Mouse (Mus musculus) forebrain, embryonic 11.5 days (tissue): Measurements from ENCODE around the gene Cntn5. TPM values are rescaled to one million over a fixed set of nuclear protein-coding genes. Genes with fewer than 3 reads are reported as not detected.

ENCODE experiments used
- ATAC-seq: fragments of 200-750 bp; cut with Nextera tagmentation; replicated peaks from 2 replicates; pipeline ENCODE4 v1.8.0; 2017; ENCODE audit warnings: moderate TSS enrichment; ENCODE audit not compliant: low FRiP score
- DNase-seq: peaks from one replicate; pipeline ENCODE4 v3.0.0-alpha.2; 2017; ENCODE audit warnings: low spot score
- H3K27ac ChIP-seq: fragments of 300-500 bp; sonication (generic); 2 replicates; pipeline ENCODE4 v1.5.1; 2014; ENCODE audit warnings: low read depth, low read length
- H3K27me3 ChIP-seq: fragments of 300-500 bp; sonication (generic); 2 replicates; pipeline ENCODE4 v1.6.1; 2014; ENCODE audit warnings: mild to moderate bottlenecking, low read length, mixed read lengths; ENCODE audit not compliant: control insufficient read depth, insufficient read depth
- H3K36me3 ChIP-seq: fragments of 300-500 bp; sonication (generic); 2 replicates; pipeline ENCODE4 v1.6.1; 2014; ENCODE audit warnings: mild to moderate bottlenecking, low read length, moderate library complexity, mixed read lengths; ENCODE audit not compliant: control insufficient read depth, insufficient read depth
- H3K4me1 ChIP-seq: fragments of 300-500 bp; sonication (generic); replicated peaks from 2 replicates; pipeline ENCODE4 v1.6.1; 2014; ENCODE audit warnings: low read length, mixed read lengths; ENCODE audit not compliant: control insufficient read depth, insufficient read depth
- H3K4me2 ChIP-seq: fragments of 300-500 bp; sonication (generic); 2 replicates; pipeline ENCODE4 v1.6.1; 2014; ENCODE audit warnings: low read depth, mild to moderate bottlenecking, low read length, moderate library complexity, mixed read lengths; ENCODE audit not compliant: severe bottlenecking
- H3K4me3 ChIP-seq: fragments of 300-500 bp; sonication (generic); 2 replicates; pipeline ENCODE4 v1.5.1; 2014; ENCODE audit warnings: low read depth, low read length
- H3K9ac ChIP-seq: fragments of 300-500 bp; sonication (generic); 2 replicates; pipeline ENCODE4 v1.6.1; 2014; ENCODE audit warnings: low read length
- H3K9me3 ChIP-seq: fragments of 300-500 bp; sonication (generic); 2 replicates; pipeline ENCODE4 v1.6.1; 2016; ENCODE audit warnings: low read length, mixed read lengths; ENCODE audit not compliant: control insufficient read depth
- WGBS: fragments of 180-500 bp; shearing (Covaris S2); extraction: QIAGEN DNeasy Blood & Tissue Kit; methylation state at CpG from one replicate; pipeline ENCODE4 v1.1.7; 2014; 5-methylcytosine and 5-hydroxymethylcytosine counted together
- polyA plus RNA-seq: library from polyadenylated mRNA; unstranded; fragments of >200 nt; fragmentation: Nextera tagmentation; extraction: Ambion mirVana; gene quantifications from 2 replicates; pipeline ENCODE4 v1.2.1, GENCODE M21; 2014

Cntn5 gene
- polyA plus RNA-seq, 1 experiment from 2014 or later, result 2.4 TPM

GRCm38 (mm10) chr9:10797158-10797557 is 107.4 kb downstream of the Cntn5 start:
- ATAC-seq (no peak), DNase-seq (no peak)
- Histone ChIP-seq H3K27ac (no peak overlapping the region), H3K36me3 (no peaks in the 10 kb centered on the region), H3K4me1 (no peaks in the 10 kb centered on the region), H3K4me2 (no peak overlapping the region), H3K4me3 (no peak overlapping the region), H3K9ac (no peak overlapping the region), H3K27me3 (no peaks in the 10 kb centered on the region), H3K9me3 (no peaks in the 10 kb centered on the region)
- WGBS, result 81% methylated on average over 1 of the region's 1 CpGs

- no peak for ATAC-seq
- Histone ChIP-seq H3K4me2 (no peak overlapping the region), H3K9ac (no peak overlapping the region), H3K4me3 (no peak overlapping the region), H3K36me3 (no peaks in the 10 kb centered on the region), H3K27ac (no peak overlapping the region), H3K9me3 (no peaks in the 10 kb centered on the region), H3K27me3 (no peaks in the 10 kb centered on the region), H3K4me1 (no peaks in the 10 kb centered on the region)
- 79% methylated on average over 2 of the region's 2 CpGs for WGBS
- no peak for DNase-seq
These were observed 109.5 kb downstream of the Cntn5 start for GRCm38 (mm10) chr9:10795102-10795501.

- no peak overlapping the region for H3K9ac ChIP-seq
- no peaks in the 10 kb centered on the region for H3K36me3 ChIP-seq
- 89% methylated on average over 2 of the region's 2 CpGs for WGBS
- no peak overlapping the region for H3K27ac ChIP-seq
- DNase-seq (no peak), ATAC-seq (no peak)
- no peaks in the 10 kb centered on the region for H3K9me3 ChIP-seq
- H3K4me3 ChIP-seq, result no peak overlapping the region
- no peak overlapping the region for H3K4me2 ChIP-seq
- no peaks in the 10 kb centered on the region for H3K4me1 ChIP-seq
- H3K27me3 ChIP-seq, result no peaks in the 10 kb centered on the region
These were observed 172.7 kb downstream of the Cntn5 start for GRCm38 (mm10) chr9:10731878-10732277.

- Histone ChIP-seq H3K36me3 (no peaks in the 10 kb centered on the region), H3K4me1 (no peaks in the 10 kb centered on the region), H3K9me3 (no peaks in the 10 kb centered on the region), H3K27me3 (no peaks in the 10 kb centered on the region), H3K9ac (no peak overlapping the region), H3K4me3 (no peak overlapping the region), H3K27ac (no peak overlapping the region), H3K4me2 (no peak overlapping the region)
- WGBS, result 88% methylated on average over 2 of the region's 2 CpGs
- no peak for DNase-seq
- ATAC-seq, result no peak
These were observed 180.4 kb downstream of the Cntn5 start for GRCm38 (mm10) chr9:10724191-10724590.

- no peak for ATAC-seq
- 93% methylated on average over 4 of the region's 4 CpGs for WGBS
- no peak for DNase-seq
These were observed 182.5 kb downstream of the Cntn5 start for GRCm38 (mm10) chr9:10722121-10722520.

GRCm38 (mm10) chr9:10718986-10719385 is 185.6 kb downstream of the Cntn5 start:
- H3K9ac ChIP-seq, result no peak overlapping the region
- no peak overlapping the region for H3K27ac ChIP-seq
- no peak overlapping the region for H3K4me3 ChIP-seq
- H3K36me3 ChIP-seq, result no peaks in the 10 kb centered on the region
- ATAC-seq (no peak), DNase-seq (no peak)
- H3K27me3 ChIP-seq, result no peaks in the 10 kb centered on the region
- no peaks in the 10 kb centered on the region for H3K9me3 ChIP-seq
- H3K4me2 ChIP-seq, result no peak overlapping the region
- no peaks in the 10 kb centered on the region for H3K4me1 ChIP-seq
- 83% methylated on average over 3 of the region's 3 CpGs for WGBS

More at GRCm38 (mm10) chr9:10722121-10722520, 182.5 kb downstream of the Cntn5 start:
- H3K9me3 ChIP-seq, result no peaks in the 10 kb centered on the region
- no peak overlapping the region for H3K27ac ChIP-seq
- H3K4me2 ChIP-seq, result no peak overlapping the region
- H3K4me1 ChIP-seq, result no peaks in the 10 kb centered on the region
- no peak overlapping the region for H3K4me3 ChIP-seq
- H3K9ac ChIP-seq, result no peak overlapping the region
- H3K36me3 ChIP-seq, result no peaks in the 10 kb centered on the region
- no peaks in the 10 kb centered on the region for H3K27me3 ChIP-seq

GRCm38 (mm10) chr9:10713641-10714040 is 190.9 kb downstream of the Cntn5 start:
- H3K9me3 ChIP-seq, result no peaks in the 10 kb centered on the region
- 13% methylated on average over 1 of the region's 1 CpGs for WGBS
- no peak overlapping the region for H3K4me2 ChIP-seq
- H3K4me3 ChIP-seq, result no peak overlapping the region
- no peaks in the 10 kb centered on the region for H3K4me1 ChIP-seq
- no peaks in the 10 kb centered on the region for H3K36me3 ChIP-seq
- ATAC-seq (no peak), DNase-seq (no peak)
- no peak overlapping the region for H3K9ac ChIP-seq
- H3K27me3 ChIP-seq, result no peaks in the 10 kb centered on the region
- H3K27ac ChIP-seq, result no peak overlapping the region

- no peaks in the 10 kb centered on the region for H3K27me3 ChIP-seq
- no peaks in the 10 kb centered on the region for H3K9me3 ChIP-seq
- H3K27ac ChIP-seq, result no peak overlapping the region
- no peak for DNase-seq
- peak; percentile 91 for ATAC-seq
- no peak overlapping the region for H3K4me3 ChIP-seq
- H3K36me3 ChIP-seq, result no peaks in the 10 kb centered on the region
- H3K9ac ChIP-seq, result no peak overlapping the region
- no peaks in the 10 kb centered on the region for H3K4me1 ChIP-seq
- H3K4me2 ChIP-seq, result no peak overlapping the region
These were observed 222.9 kb downstream of the Cntn5 start for GRCm38 (mm10) chr9:10681646-10682045.

- Histone ChIP-seq H3K4me1 (no peaks in the 10 kb centered on the region), H3K36me3 (no peaks in the 10 kb centered on the region), H3K9me3 (no peaks in the 10 kb centered on the region), H3K27me3 (no peaks in the 10 kb centered on the region), H3K27ac (no peak overlapping the region), H3K9ac (no peak overlapping the region), H3K4me3 (no peak overlapping the region), H3K4me2 (no peak overlapping the region)
- ATAC-seq, result peak; percentile 78
- no peak for DNase-seq
- WGBS, result 63% methylated on average over 3 of the region's 3 CpGs
These were observed 223.4 kb downstream of the Cntn5 start for GRCm38 (mm10) chr9:10681181-10681580.
